Mouse (Mus musculus): ENCODE results near the gene Rnf123. TPM values are rescaled to one million over a fixed set of nuclear protein-coding genes. Genes with fewer than 3 reads are reported as not detected.

The Rnf123 gene
- polyA plus RNA-seq, 1 experiment: 33.4 TPM

GRCm38 (mm10) chr9:108072481-108072924 lies 10.6 kb downstream of the Rnf123 start:
- Histone ChIP-seq H3K4me2 (ENCODE audit: low read depth) (no peak overlapping the region), H3K79me2 (ENCODE audit: control insufficient read depth, insufficient read depth) (no peaks in the 10 kb centered on the region), H3ac (ENCODE audit: control insufficient read depth, insufficient read length) (no peak overlapping the region)

GRCm38 (mm10) chr9:108071801-108072200 lies 11.3 kb downstream of the Rnf123 start:
- H3K36me3 ChIP-seq (ENCODE audit: control insufficient read depth, insufficient read depth): peaks cover 5% of the 10 kb centered on the region
- H3K79me2 ChIP-seq (ENCODE audit: control insufficient read depth, insufficient read depth): no peaks in the 10 kb centered on the region
- TF ChIP-seq E2F4 (IDR thresholded peaks at IDR 0.05; ENCODE audit: insufficient read depth): no peak
- no peak for TF ChIP-seq CEBPB (IDR thresholded peaks at IDR 0.05; ENCODE audit: insufficient read depth, poor library complexity, severe bottlenecking)
- TF ChIP-seq MAX (IDR thresholded peaks at IDR 0.05; ENCODE audit: low read depth): no peak
- no peak for TF ChIP-seq REST (IDR thresholded peaks at IDR 0.05; ENCODE audit: insufficient read depth, insufficient read length)
- no peak for TF ChIP-seq TCF12 (IDR thresholded peaks at IDR 0.05; ENCODE audit: insufficient read depth, poor library complexity, severe bottlenecking)
- TF ChIP-seq MYOG (IDR thresholded peaks at IDR 0.05; ENCODE audit: control insufficient read depth in 1 of 3, insufficient read depth in 1 of 3, insufficient read length in 2 of 3, low read depth in 2 of 3): no peak
- no peak for TF ChIP-seq TCF3 (IDR thresholded peaks at IDR 0.05; ENCODE audit: insufficient read length, low read depth)
- no peak for TF ChIP-seq POLR2A (IDR thresholded peaks at IDR 0.05; ENCODE audit: insufficient read length, low read depth)
- no peak overlapping the region for H3ac ChIP-seq (ENCODE audit: control insufficient read depth, insufficient read length)
- no peak overlapping the region for H3K4me2 ChIP-seq (ENCODE audit: low read depth)
- no peak overlapping the region for H3K4me3 ChIP-seq
- H3K27me3 ChIP-seq (ENCODE audit: control insufficient read depth, insufficient read depth, insufficient read length): no peaks in the 10 kb centered on the region

More at GRCm38 (mm10) chr9:108072481-108072924, 10.6 kb downstream of the Rnf123 start:
- Histone ChIP-seq H3K27me3 (ENCODE audit: control insufficient read depth, insufficient read depth, insufficient read length) (no peaks in the 10 kb centered on the region), H3K36me3 (ENCODE audit: control insufficient read depth, insufficient read depth) (peaks cover 5% of the 10 kb centered on the region), H3K4me3 (no peak overlapping the region)
- TF ChIP-seq MYOD1 (IDR thresholded peaks at IDR 0.05; ENCODE audit: control insufficient read depth in 1 of 3, insufficient read length in 2 of 3, low read depth in 2 of 3) (no peak), TCF3 (IDR thresholded peaks at IDR 0.05; ENCODE audit: insufficient read length, low read depth) (no peak), USF1 (IDR thresholded peaks at IDR 0.05; ENCODE audit: low read depth) (no peak), MAX (IDR thresholded peaks at IDR 0.05; ENCODE audit: low read depth) (no peak), E2F4 (IDR thresholded peaks at IDR 0.05; ENCODE audit: insufficient read depth) (no peak), MYOG (IDR thresholded peaks at IDR 0.05; ENCODE audit: control insufficient read depth in 1 of 3, insufficient read depth in 1 of 3, insufficient read length in 2 of 3, low read depth in 2 of 3) (no peak), SRF (IDR thresholded peaks at IDR 0.05; ENCODE audit: control insufficient read depth, insufficient read length, low read depth) (no peak), REST (IDR thresholded peaks at IDR 0.05; ENCODE audit: insufficient read depth, insufficient read length) (no peak), TCF12 (IDR thresholded peaks at IDR 0.05; ENCODE audit: insufficient read depth, poor library complexity, severe bottlenecking) (no peak), POLR2AphosphoS2 (IDR thresholded peaks at IDR 0.05; ENCODE audit: insufficient read length, low read depth) (no peak), CEBPB (IDR thresholded peaks at IDR 0.05; ENCODE audit: insufficient read depth, poor library complexity, severe bottlenecking) (no peak), POLR2A (IDR thresholded peaks at IDR 0.05; ENCODE audit: insufficient read length, low read depth) (no peak)

GRCm38 (mm10) chr9:108069529-108069928 lies 13.6 kb downstream of the Rnf123 start:
- TF ChIP-seq MYOG (IDR thresholded peaks at IDR 0.05; ENCODE audit: control insufficient read depth in 1 of 3, insufficient read depth in 1 of 3, insufficient read length in 2 of 3, low read depth in 2 of 3): no peak
- no peak for TF ChIP-seq USF1 (IDR thresholded peaks at IDR 0.05; ENCODE audit: low read depth)
- TF ChIP-seq TCF3 (IDR thresholded peaks at IDR 0.05; ENCODE audit: insufficient read length, low read depth): no peak
- no peak for TF ChIP-seq POLR2AphosphoS2 (IDR thresholded peaks at IDR 0.05; ENCODE audit: insufficient read length, low read depth)
- TF ChIP-seq MYOD1 (IDR thresholded peaks at IDR 0.05; ENCODE audit: control insufficient read depth in 1 of 3, insufficient read length in 2 of 3, low read depth in 2 of 3): no peak
- TF ChIP-seq CEBPB (IDR thresholded peaks at IDR 0.05; ENCODE audit: insufficient read depth, poor library complexity, severe bottlenecking): no peak
- no peak for TF ChIP-seq MAX (IDR thresholded peaks at IDR 0.05; ENCODE audit: low read depth)
- TF ChIP-seq SRF (IDR thresholded peaks at IDR 0.05; ENCODE audit: control insufficient read depth, insufficient read length, low read depth): no peak
- TF ChIP-seq E2F4 (IDR thresholded peaks at IDR 0.05; ENCODE audit: insufficient read depth): no peak
- no peak for TF ChIP-seq REST (IDR thresholded peaks at IDR 0.05; ENCODE audit: insufficient read depth, insufficient read length)
- TF ChIP-seq TCF12 (IDR thresholded peaks at IDR 0.05; ENCODE audit: insufficient read depth, poor library complexity, severe bottlenecking): no peak
- no peak for TF ChIP-seq POLR2A (IDR thresholded peaks at IDR 0.05; ENCODE audit: insufficient read length, low read depth)

GRCm38 (mm10) chr9:108069007-108069406 lies 14.1 kb downstream of the Rnf123 start:
- no peak overlapping the region for H3K4me3 ChIP-seq
- peaks cover 5% of the 10 kb centered on the region for H3K36me3 ChIP-seq (ENCODE audit: control insufficient read depth, insufficient read depth)
- no peak overlapping the region for H3ac ChIP-seq (ENCODE audit: control insufficient read depth, insufficient read length)
- no peak overlapping the region for H3K4me2 ChIP-seq (ENCODE audit: low read depth)
- H3K79me2 ChIP-seq (ENCODE audit: control insufficient read depth, insufficient read depth): no peaks in the 10 kb centered on the region
- TF ChIP-seq MYOG (IDR thresholded peaks at IDR 0.05; ENCODE audit: control insufficient read depth in 1 of 3, insufficient read depth in 1 of 3, insufficient read length in 2 of 3, low read depth in 2 of 3): no peak
- TF ChIP-seq TCF12 (IDR thresholded peaks at IDR 0.05; ENCODE audit: insufficient read depth, poor library complexity, severe bottlenecking): no peak
- TF ChIP-seq MYOD1 (IDR thresholded peaks at IDR 0.05; ENCODE audit: control insufficient read depth in 1 of 3, insufficient read length in 2 of 3, low read depth in 2 of 3): no peak
- H3K27me3 ChIP-seq (ENCODE audit: control insufficient read depth, insufficient read depth, insufficient read length): no peaks in the 10 kb centered on the region

More at GRCm38 (mm10) chr9:108069529-108069928, 13.6 kb downstream of the Rnf123 start:
- Histone ChIP-seq H3ac (ENCODE audit: control insufficient read depth, insufficient read length) (no peak overlapping the region), H3K4me2 (ENCODE audit: low read depth) (no peak overlapping the region), H3K79me2 (ENCODE audit: control insufficient read depth, insufficient read depth) (no peaks in the 10 kb centered on the region), H3K36me3 (ENCODE audit: control insufficient read depth, insufficient read depth) (peaks cover 5% of the 10 kb centered on the region), H3K4me3 (no peak overlapping the region), H3K27me3 (ENCODE audit: control insufficient read depth, insufficient read depth, insufficient read length) (no peaks in the 10 kb centered on the region)

- TF ChIP-seq TCF3 (IDR thresholded peaks at IDR 0.05; ENCODE audit: insufficient read length, low read depth) (no peak), MYOG (IDR thresholded peaks at IDR 0.05; ENCODE audit: control insufficient read depth in 1 of 3, insufficient read depth in 1 of 3, insufficient read length in 2 of 3, low read depth in 2 of 3) (no peak), CEBPB (IDR thresholded peaks at IDR 0.05; ENCODE audit: insufficient read depth, poor library complexity, severe bottlenecking) (no peak), TCF12 (IDR thresholded peaks at IDR 0.05; ENCODE audit: insufficient read depth, poor library complexity, severe bottlenecking) (no peak), USF1 (IDR thresholded peaks at IDR 0.05; ENCODE audit: low read depth) (no peak), REST (IDR thresholded peaks at IDR 0.05; ENCODE audit: insufficient read depth, insufficient read length) (no peak), MYOD1 (IDR thresholded peaks at IDR 0.05; ENCODE audit: control insufficient read depth in 1 of 3, insufficient read length in 2 of 3, low read depth in 2 of 3) (no peak), MAX (IDR thresholded peaks at IDR 0.05; ENCODE audit: low read depth) (no peak), POLR2A (IDR thresholded peaks at IDR 0.05; ENCODE audit: insufficient read length, low read depth) (no peak), POLR2AphosphoS2 (IDR thresholded peaks at IDR 0.05; ENCODE audit: insufficient read length, low read depth) (no peak), E2F4 (IDR thresholded peaks at IDR 0.05; ENCODE audit: insufficient read depth) (no peak), SRF (IDR thresholded peaks at IDR 0.05; ENCODE audit: control insufficient read depth, insufficient read length, low read depth) (no peak)
- H3K4me2 ChIP-seq (ENCODE audit: low read depth): no peak overlapping the region
- H3K27me3 ChIP-seq (ENCODE audit: control insufficient read depth, insufficient read depth, insufficient read length): no peaks in the 10 kb centered on the region
- no peaks in the 10 kb centered on the region for H3K79me2 ChIP-seq (ENCODE audit: control insufficient read depth, insufficient read depth)
- no peak overlapping the region for H3K4me3 ChIP-seq
- H3K36me3 ChIP-seq (ENCODE audit: control insufficient read depth, insufficient read depth): peaks cover 5% of the 10 kb centered on the region
- no peak overlapping the region for H3ac ChIP-seq (ENCODE audit: control insufficient read depth, insufficient read length)
These were observed 15.2 kb downstream of the Rnf123 start for GRCm38 (mm10) chr9:108067900-108068299.

Measured in myocyte (in vitro differentiated cells).